Mouse (Mus musculus) myocyte (in vitro differentiated cells): ENCODE measurements at regions not wholly inside any gene's neighbourhood (a gene's known extent, or its start where the extent isn't known, plus 50 kb on each side); places are given as distances from the start of the nearest gene placed in this dataset.

Experiments
- CEBPB ChIP-seq: IDR thresholded peaks from 2 replicates; pipeline ENCODE4 v1.6.1; 2011; ENCODE audit warnings: mild to moderate bottlenecking, moderate library complexity; ENCODE audit not compliant: poor library complexity, insufficient read depth, severe bottlenecking
- E2F4 ChIP-seq: IDR thresholded peaks from one replicate; pipeline ENCODE4 v1.6.1; 2011; ENCODE audit warnings: mild to moderate bottlenecking, control low read depth, moderate library complexity; ENCODE audit not compliant: insufficient read depth
- MAX ChIP-seq: IDR thresholded peaks from one replicate; pipeline ENCODE4 v1.6.1; 2011; ENCODE audit warnings: low read depth, mild to moderate bottlenecking, control low read depth
- MYOD1 ChIP-seq, 3 experiments: IDR thresholded peaks; one replicate each; pipeline ENCODE4 v1.6.1; 2011; ENCODE audit warnings: control low read depth in 2 of 3, low read depth in 2 of 3, mild to moderate bottlenecking in 2 of 3, moderate library complexity in 1 of 3; ENCODE audit not compliant: insufficient read length in 2 of 3, control insufficient read depth in 1 of 3
- MYOG ChIP-seq, 3 experiments: IDR thresholded peaks; one replicate each; pipeline ENCODE4 v1.6.1; 2011; ENCODE audit warnings: control low read depth in 2 of 3, low read depth in 2 of 3, mild to moderate bottlenecking in 2 of 3; ENCODE audit not compliant: insufficient read length in 2 of 3, control insufficient read depth in 1 of 3, insufficient read depth in 1 of 3
- POLR2A ChIP-seq: IDR thresholded peaks from one replicate; pipeline ENCODE4 v1.6.1; 2011; ENCODE audit warnings: low read depth, mild to moderate bottlenecking, control low read depth, moderate library complexity; ENCODE audit not compliant: insufficient read length
- POLR2AphosphoS2 ChIP-seq: IDR thresholded peaks from one replicate; pipeline ENCODE4 v1.6.1; 2011; ENCODE audit warnings: low read depth, control low read depth; ENCODE audit not compliant: insufficient read length
- REST ChIP-seq: IDR thresholded peaks from one replicate; pipeline ENCODE4 v1.6.1; 2011; ENCODE audit warnings: mild to moderate bottlenecking, control low read depth, moderate library complexity; ENCODE audit not compliant: insufficient read depth, insufficient read length
- SRF ChIP-seq: IDR thresholded peaks from one replicate; pipeline ENCODE4 v1.6.1; 2011; ENCODE audit warnings: low read depth; ENCODE audit not compliant: control insufficient read depth, insufficient read length
- TCF12 ChIP-seq: IDR thresholded peaks from one replicate; pipeline ENCODE4 v1.6.1; 2011; ENCODE audit warnings: mild to moderate bottlenecking, control low read depth; ENCODE audit not compliant: poor library complexity, insufficient read depth, severe bottlenecking
- USF1 ChIP-seq: IDR thresholded peaks from one replicate; pipeline ENCODE4 v1.6.1; 2011; ENCODE audit warnings: low read depth, mild to moderate bottlenecking, control low read depth, moderate library complexity

DNA sequence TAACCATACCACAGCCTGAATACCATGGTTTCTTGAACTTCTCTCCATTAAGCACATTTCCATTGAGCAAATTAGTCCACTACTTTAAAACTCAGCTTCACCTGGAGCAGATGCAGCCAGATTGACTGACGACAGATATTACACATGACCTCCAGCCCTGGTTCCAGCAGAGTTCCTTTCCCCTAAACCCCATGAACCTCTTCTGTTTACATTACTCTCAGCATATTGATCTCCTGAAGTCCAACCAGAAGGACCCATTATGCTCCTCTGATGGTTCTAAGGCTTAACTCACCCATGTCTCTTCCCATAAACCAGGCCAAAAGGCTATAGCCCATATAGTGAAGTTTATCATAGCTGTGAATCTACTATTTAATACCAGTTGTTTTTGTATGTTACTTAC, 584.8 kb downstream of the Fam19a2 start:
- TF ChIP-seq MYOD1 (IDR thresholded peaks at IDR 0.05; ENCODE audit: control insufficient read depth in 1 of 3, insufficient read length in 2 of 3, low read depth in 2 of 3) (no peak), POLR2A (no peak), MAX (no peak), POLR2AphosphoS2 (no peak), REST (no peak), USF1 (no peak), CEBPB (no peak), TCF12 (no peak), SRF (no peak), E2F4 (no peak), MYOG (IDR thresholded peaks at IDR 0.05; ENCODE audit: control insufficient read depth in 1 of 3, insufficient read depth in 1 of 3, insufficient read length in 2 of 3, low read depth in 2 of 3) (no peak)
